Mouse (Mus musculus): ENCODE results near the gene Il27ra. TPM values are rescaled to one million over a fixed set of nuclear protein-coding genes. Genes with fewer than 3 reads are reported as not detected.
A peak's percentile ranks its signal among the peaks of the same experiment; 100 is the strongest.

The Il27ra gene
- polyA plus RNA-seq, 1 experiment from 2014 or later: 0.43 TPM

GRCm38 (mm10) chr8:84067911-84068310 is 25.5 kb upstream of the Il27ra start:
- Histone ChIP-seq H3K4me1 (ENCODE audit: control insufficient read depth, insufficient read depth, low read length) (peaks cover 24% of the 10 kb centered on the region), H3K27me3 (ENCODE audit: control insufficient read depth, insufficient read depth, low read length) (no peaks in the 10 kb centered on the region), H3K27ac (ENCODE audit: low read depth, low read length) (no peak overlapping the region), H3K36me3 (ENCODE audit: control insufficient read depth, insufficient read depth, low read length) (no peaks in the 10 kb centered on the region), H3K4me3 (ENCODE audit: low read depth, low read length) (peak overlapping the region; percentile 86), H3K9me3 (ENCODE audit: control insufficient read depth, low read length) (no peaks in the 10 kb centered on the region), H3K4me2 (ENCODE audit: low read depth, low read length) (peak overlapping the region; percentile 48), H3K9ac (replicated peaks; ENCODE audit: low read depth, low read length) (no peak overlapping the region)
- 90% methylated on average over 7 of the region's 7 CpGs for WGBS
- no peak for ATAC-seq (ENCODE audit: low read depth)

GRCm38 (mm10) chr8:84067047-84067573 is 24.7 kb upstream of the Il27ra start:
- peak overlapping the region; percentile 48 for H3K4me2 ChIP-seq (ENCODE audit: low read depth, low read length)
- no peaks in the 10 kb centered on the region for H3K36me3 ChIP-seq (ENCODE audit: control insufficient read depth, insufficient read depth, low read length)
- H3K4me3 ChIP-seq (ENCODE audit: low read depth, low read length): peak overlapping the region; percentile 86
- H3K9me3 ChIP-seq (ENCODE audit: control insufficient read depth, low read length): no peaks in the 10 kb centered on the region
- H3K4me1 ChIP-seq (ENCODE audit: control insufficient read depth, insufficient read depth, low read length): peaks cover 23% of the 10 kb centered on the region
- WGBS: 2% methylated on average over 47 of the region's 58 CpGs
- H3K27me3 ChIP-seq (ENCODE audit: control insufficient read depth, insufficient read depth, low read length): no peaks in the 10 kb centered on the region
- peak overlapping the region; percentile 94 for H3K27ac ChIP-seq (ENCODE audit: low read depth, low read length)
- H3K9ac ChIP-seq (replicated peaks; ENCODE audit: low read depth, low read length): peak overlapping the region; percentile 79
- ATAC-seq (ENCODE audit: low read depth): peak; percentile 57

GRCm38 (mm10) chr8:84066291-84066930 is 24.0 kb upstream of the Il27ra start, which contains the start of gene Rfx1:
TSS of gene Rfx1 (plus strand) at chr8:84066834.
- Histone ChIP-seq H3K36me3 (ENCODE audit: control insufficient read depth, insufficient read depth, low read length) (no peaks in the 10 kb centered on the region), H3K9ac (replicated peaks; ENCODE audit: low read depth, low read length) (peak within 1 kb of the TSS; percentile 79), H3K27me3 (ENCODE audit: control insufficient read depth, insufficient read depth, low read length) (no peaks in the 10 kb centered on the region), H3K4me3 (ENCODE audit: low read depth, low read length) (peak within 1 kb of the TSS; percentile 86), H3K4me2 (ENCODE audit: low read depth, low read length) (peak within 1 kb of the TSS; percentile 72), H3K4me1 (ENCODE audit: control insufficient read depth, insufficient read depth, low read length) (peaks cover 19% of the 10 kb centered on the region), H3K9me3 (ENCODE audit: control insufficient read depth, low read length) (no peaks in the 10 kb centered on the region), H3K27ac (ENCODE audit: low read depth, low read length) (peak within 1 kb of the TSS; percentile 94)
- 0% methylated on average over 47 of the region's 51 CpGs for WGBS
- ATAC-seq (ENCODE audit: low read depth): peak; percentile 98

GRCm38 (mm10) chr8:84065457-84066072 is 23.2 kb upstream of the Il27ra start:
- 15% methylated on average over 5 of the region's 5 CpGs for WGBS
- Histone ChIP-seq H3K4me3 (ENCODE audit: low read depth, low read length) (peak overlapping the region; percentile 86), H3K4me1 (ENCODE audit: control insufficient read depth, insufficient read depth, low read length) (peaks cover 19% of the 10 kb centered on the region), H3K4me2 (ENCODE audit: low read depth, low read length) (peak overlapping the region; percentile 72), H3K27me3 (ENCODE audit: control insufficient read depth, insufficient read depth, low read length) (no peaks in the 10 kb centered on the region), H3K9ac (replicated peaks; ENCODE audit: low read depth, low read length) (peak overlapping the region; percentile 59), H3K9me3 (ENCODE audit: control insufficient read depth, low read length) (no peaks in the 10 kb centered on the region), H3K27ac (ENCODE audit: low read depth, low read length) (peak overlapping the region; percentile 75), H3K36me3 (ENCODE audit: control insufficient read depth, insufficient read depth, low read length) (no peaks in the 10 kb centered on the region)
- ATAC-seq (ENCODE audit: low read depth): no peak

- no peak for ATAC-seq (ENCODE audit: low read depth)
- 91% methylated on average over 1 of the region's 1 CpGs for WGBS
Measured at GRCm38 (mm10) chr8:84065037-84065436, 22.6 kb upstream of the Il27ra start, which contains the start of gene Gm10643. TSS of gene Gm10643 (minus strand) at chr8:84065137.

GRCm38 (mm10) chr8:84063861-84064610 is 21.6 kb upstream of the Il27ra start:
- WGBS: 74% methylated on average over 8 of the region's 8 CpGs
- H3K9ac ChIP-seq (replicated peaks; ENCODE audit: low read depth, low read length): no peak overlapping the region
- ATAC-seq (ENCODE audit: low read depth): no peak
- H3K4me3 ChIP-seq (ENCODE audit: low read depth, low read length): no peak overlapping the region
- H3K27me3 ChIP-seq (ENCODE audit: control insufficient read depth, insufficient read depth, low read length): no peaks in the 10 kb centered on the region
- H3K9me3 ChIP-seq (ENCODE audit: control insufficient read depth, low read length): no peaks in the 10 kb centered on the region
- no peak overlapping the region for H3K27ac ChIP-seq (ENCODE audit: low read depth, low read length)
- H3K4me2 ChIP-seq (ENCODE audit: low read depth, low read length): no peak overlapping the region
- H3K36me3 ChIP-seq (ENCODE audit: control insufficient read depth, insufficient read depth, low read length): no peaks in the 10 kb centered on the region
- H3K4me1 ChIP-seq (ENCODE audit: control insufficient read depth, insufficient read depth, low read length): peaks cover 16% of the 10 kb centered on the region; the same call in 1 of the 2 replicates

More at GRCm38 (mm10) chr8:84065037-84065436, 22.6 kb upstream of the Il27ra start, which contains the start of gene Gm10643:
- Histone ChIP-seq H3K4me3 (ENCODE audit: low read depth, low read length) (peak within 1 kb of the TSS; percentile 86), H3K9me3 (ENCODE audit: control insufficient read depth, low read length) (no peaks in the 10 kb centered on the region), H3K9ac (replicated peaks; ENCODE audit: low read depth, low read length) (peak within 1 kb of the TSS; percentile 59), H3K4me1 (ENCODE audit: control insufficient read depth, insufficient read depth, low read length) (peaks cover 19% of the 10 kb centered on the region), H3K27ac (ENCODE audit: low read depth, low read length) (peak within 1 kb of the TSS; percentile 75), H3K36me3 (ENCODE audit: control insufficient read depth, insufficient read depth, low read length) (no peaks in the 10 kb centered on the region), H3K27me3 (ENCODE audit: control insufficient read depth, insufficient read depth, low read length) (no peaks in the 10 kb centered on the region), H3K4me2 (ENCODE audit: low read depth, low read length) (peak within 1 kb of the TSS; percentile 72)

- Histone ChIP-seq H3K27ac (ENCODE audit: low read depth, low read length) (no peak overlapping the region), H3K27me3 (ENCODE audit: control insufficient read depth, insufficient read depth, low read length) (no peaks in the 10 kb centered on the region), H3K9me3 (ENCODE audit: control insufficient read depth, low read length) (no peaks in the 10 kb centered on the region), H3K9ac (replicated peaks; ENCODE audit: low read depth, low read length) (no peak overlapping the region), H3K4me1 (ENCODE audit: control insufficient read depth, insufficient read depth, low read length) (no peaks in the 10 kb centered on the region), H3K4me2 (ENCODE audit: low read depth, low read length) (no peak overlapping the region), H3K4me3 (ENCODE audit: low read depth, low read length) (no peak overlapping the region), H3K36me3 (ENCODE audit: control insufficient read depth, insufficient read depth, low read length) (no peaks in the 10 kb centered on the region)
- 91% methylated on average over 2 of the region's 2 CpGs for WGBS
- ATAC-seq (ENCODE audit: low read depth): no peak
Measured at GRCm38 (mm10) chr8:84060245-84060644, 17.9 kb upstream of the Il27ra start.

- Histone ChIP-seq H3K4me2 (ENCODE audit: low read depth, low read length) (no peak overlapping the region), H3K27ac (ENCODE audit: low read depth, low read length) (no peak overlapping the region), H3K9ac (replicated peaks; ENCODE audit: low read depth, low read length) (no peak overlapping the region), H3K4me1 (ENCODE audit: control insufficient read depth, insufficient read depth, low read length) (no peaks in the 10 kb centered on the region), H3K9me3 (ENCODE audit: control insufficient read depth, low read length) (no peaks in the 10 kb centered on the region), H3K27me3 (ENCODE audit: control insufficient read depth, insufficient read depth, low read length) (no peaks in the 10 kb centered on the region), H3K4me3 (ENCODE audit: low read depth, low read length) (no peak overlapping the region), H3K36me3 (ENCODE audit: control insufficient read depth, insufficient read depth, low read length) (no peaks in the 10 kb centered on the region)
- whole genome bisulfite sequencing: 94% methylated on average over 2 of the region's 2 CpGs
- no peak for ATAC-seq (ENCODE audit: low read depth)
Measured at GRCm38 (mm10) chr8:84059226-84059625, 16.8 kb upstream of the Il27ra start.
